Mouse (Mus musculus) heart, adult 2 months (tissue): ENCODE data around the gene Polr2l. TPM values are rescaled to one million over a fixed set of nuclear protein-coding genes. Genes with fewer than 3 reads are reported as not detected.

ENCODE experiments used
- DNase-seq, 2 experiments: peaks; one replicate each; pipeline ENCODE4 v3.0.0; 2021
- H3K27ac ChIP-seq: fragments of 200-600 bp; 2 replicates; pipeline ENCODE4 v1.8.1; 2022
- H3K27me3 ChIP-seq: fragments of 200-500 bp; 2 replicates; pipeline ENCODE4 v1.6.1; 2012; ENCODE audit warnings: mild to moderate bottlenecking, low read length, inconsistent platforms, mixed read lengths; ENCODE audit not compliant: control insufficient read depth, insufficient read depth
- H3K36me3 ChIP-seq: fragments of 200-500 bp; 2 replicates; pipeline ENCODE4 v1.6.1; 2012; ENCODE audit warnings: low read length, inconsistent platforms; ENCODE audit not compliant: control insufficient read depth, insufficient read depth
- H3K4me1 ChIP-seq: fragments of 200-500 bp; 2 replicates; pipeline ENCODE4 v1.6.1; 2011; ENCODE audit warnings: low read length; ENCODE audit not compliant: control insufficient read depth, insufficient read depth
- H3K4me3 ChIP-seq: fragments of 200-600 bp; 2 replicates; pipeline ENCODE4 v1.8.1; 2022
- H3K79me2 ChIP-seq: fragments of 200-500 bp; replicated peaks from 2 replicates; pipeline ENCODE4 v1.6.1; 2012; ENCODE audit warnings: mild to moderate bottlenecking, inconsistent platforms, low read length, moderate library complexity, mixed read lengths; ENCODE audit not compliant: control insufficient read depth, insufficient read depth
- H3K9ac ChIP-seq: fragments of 200-500 bp; 2 replicates; pipeline ENCODE4 v1.6.1; 2012; ENCODE audit warnings: low read depth, mild to moderate bottlenecking, control low read depth, inconsistent platforms, low read length, mixed read lengths
- CTCF ChIP-seq: fragments of 200-600 bp; IDR thresholded peaks from 2 replicates; pipeline ENCODE4 v1.8.1; 2022; ENCODE audit warnings: antibody characterized with exemption, mild to moderate bottlenecking, moderate library complexity
- EP300 ChIP-seq: fragments of 200-500 bp; IDR thresholded peaks from 2 replicates; pipeline ENCODE4 v1.6.1; 2011; ENCODE audit warnings: low read depth, low read length, control low read depth; ENCODE audit not compliant: insufficient read depth
- POLR2A ChIP-seq: fragments of 200-500 bp; IDR thresholded peaks from 2 replicates; pipeline ENCODE4 v1.6.1; 2011; ENCODE audit warnings: mild to moderate bottlenecking, low read depth, low read length, control low read depth; ENCODE audit not compliant: insufficient read depth
- WGBS: fragments of 180-500 bp; shearing (Covaris S2); methylation state at CpG from one replicate; pipeline ENCODE4 v1.1.7; 2018; 5-methylcytosine and 5-hydroxymethylcytosine counted together
- intact Hi-C: fragments of 180-260 bp; cut with DNase I; formaldehyde crosslinking; loops from one replicate; pipeline ENCODE4 v1.15.1; 2025
- polyA plus RNA-seq: library from polyadenylated mRNA; depleted of rRNA; stranded (reverse); fragments of >200 nt; gene quantifications from 2 replicates; pipeline ENCODE4 v1.2.3, GENCODE M21; 2012
- total RNA-seq, 2 experiments: library from RNA; stranded (reverse); gene quantifications; 2 replicates each; pipeline ENCODE4 v1.2.3; 2021

Polr2l gene
- total and polyA plus RNA-seq, 3 experiments = 62.6 to 82.8 (median 71.7) TPM

DNA sequence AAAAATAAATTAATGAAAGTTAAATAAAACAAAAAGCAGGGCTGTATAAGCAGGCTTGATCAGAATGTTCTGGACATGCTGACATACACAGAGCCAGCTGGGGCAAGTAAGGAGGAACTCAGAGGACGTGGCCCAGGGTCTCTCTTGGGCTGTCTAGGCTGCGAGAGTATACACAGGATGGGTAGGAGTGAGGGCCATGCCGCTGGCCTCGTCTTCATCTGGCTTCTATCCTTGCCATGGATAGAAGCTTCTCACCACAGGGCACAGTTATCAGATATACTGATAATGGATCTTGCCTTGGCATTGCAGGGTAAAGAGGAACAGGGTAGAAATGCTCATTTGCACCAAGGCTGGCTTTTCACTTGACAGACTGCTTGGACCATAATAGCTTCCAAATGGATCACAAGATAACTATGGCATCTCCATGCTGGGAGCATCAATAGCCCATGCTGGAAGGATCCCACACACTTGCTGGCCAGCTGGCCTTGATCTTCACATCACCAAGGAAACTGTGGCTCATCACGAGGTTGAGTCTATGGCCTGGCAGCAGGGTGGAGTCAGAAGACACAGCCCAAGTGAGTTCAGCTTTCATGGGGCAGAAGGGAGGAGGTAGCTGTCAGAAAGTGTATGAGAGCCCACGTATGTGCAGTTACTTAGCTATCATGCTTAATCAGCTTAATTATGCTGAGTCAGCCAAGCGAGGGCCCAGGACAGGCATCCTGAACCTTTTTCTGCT, 27.1 kb upstream of the Polr2l start:
- intact Hi-C loops = no loop called here
- 88% methylated on average over 7 of the region's 7 CpGs for WGBS
- Histone ChIP-seq H3K27ac (no peak overlapping the region), H3K79me2 (no peaks in the 10 kb centered on the region), H3K27me3 (no peaks in the 10 kb centered on the region), H3K9ac (no peak overlapping the region), H3K36me3 (no peaks in the 10 kb centered on the region), H3K4me3 (no peak overlapping the region), H3K4me1 (peaks cover 1% of the 10 kb centered on the region; the same call in 1 of the 2 replicates)
- TF ChIP-seq POLR2A (no peak), EP300 (no peak), CTCF (no peak)
- DNase-seq = no peak

DNA sequence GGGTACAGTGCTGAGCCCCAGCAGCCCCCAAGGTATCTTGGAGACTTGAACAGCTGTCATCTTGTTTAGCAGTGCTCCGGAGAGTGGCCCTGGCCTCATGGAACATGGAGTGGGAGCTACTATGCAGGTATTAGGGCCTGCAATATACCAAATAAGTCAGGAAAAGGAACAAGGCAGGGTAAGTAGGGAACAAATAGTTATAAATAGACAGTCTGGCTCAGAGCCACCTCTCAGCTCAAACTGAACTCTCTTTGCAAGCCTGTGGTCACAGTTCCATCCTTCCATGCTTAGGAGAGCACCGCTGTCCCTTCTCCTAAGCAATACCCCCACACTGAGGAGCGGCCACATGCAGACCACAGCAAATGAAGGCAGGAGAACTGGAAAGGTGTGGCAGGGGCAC, 22.7 kb upstream of the Polr2l start:
- no peak for DNase-seq

DNA sequence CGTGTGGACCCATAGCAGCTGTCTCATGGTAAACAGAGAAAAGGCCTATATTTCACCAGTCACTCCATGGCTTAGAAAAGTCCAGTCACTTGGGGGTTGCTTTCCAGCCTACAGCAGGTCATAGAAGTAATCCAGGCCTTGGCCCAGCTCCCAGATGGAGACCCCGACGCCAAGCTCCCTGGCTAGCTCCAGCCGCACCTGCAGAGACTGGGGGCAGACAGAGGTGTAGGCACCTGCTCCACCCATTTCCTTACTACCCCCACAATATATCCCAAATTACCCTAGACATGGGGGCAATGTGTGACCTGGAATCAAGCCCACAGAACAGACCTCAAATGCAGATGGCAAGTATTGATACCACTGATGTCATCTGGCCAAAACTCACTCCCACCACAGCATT, 21.0 kb upstream of the Polr2l start:
- no peaks in the 10 kb centered on the region for H3K36me3 ChIP-seq
- intact Hi-C loops = no loop called here
- H3K9ac ChIP-seq = no peak overlapping the region
- peaks cover 1% of the 10 kb centered on the region; the same call in 1 of the 2 replicates for H3K4me1 ChIP-seq
- TF ChIP-seq CTCF = no peak
- no peak for TF ChIP-seq EP300
- no peak for TF ChIP-seq POLR2A
- no peak overlapping the region for H3K27ac ChIP-seq
- H3K27me3 ChIP-seq = no peaks in the 10 kb centered on the region
- 78% methylated on average over 4 of the region's 4 CpGs for WGBS
- no peaks in the 10 kb centered on the region for H3K79me2 ChIP-seq
- no peak for DNase-seq
- H3K4me3 ChIP-seq = no peak overlapping the region

More for the DNA sequence above, 22.7 kb upstream of the Polr2l start:
- Histone ChIP-seq H3K4me1 (peaks cover 1% of the 10 kb centered on the region; the same call in 1 of the 2 replicates), H3K79me2 (no peaks in the 10 kb centered on the region), H3K4me3 (no peak overlapping the region), H3K36me3 (no peaks in the 10 kb centered on the region), H3K27ac (peak overlapping the region; percentile 61), H3K9ac (no peak overlapping the region), H3K27me3 (no peaks in the 10 kb centered on the region)
- TF ChIP-seq EP300 (no peak), CTCF (no peak), POLR2A (no peak)
- intact Hi-C loops = no loop called here
- 56% methylated on average over 3 of the region's 3 CpGs for WGBS

DNA sequence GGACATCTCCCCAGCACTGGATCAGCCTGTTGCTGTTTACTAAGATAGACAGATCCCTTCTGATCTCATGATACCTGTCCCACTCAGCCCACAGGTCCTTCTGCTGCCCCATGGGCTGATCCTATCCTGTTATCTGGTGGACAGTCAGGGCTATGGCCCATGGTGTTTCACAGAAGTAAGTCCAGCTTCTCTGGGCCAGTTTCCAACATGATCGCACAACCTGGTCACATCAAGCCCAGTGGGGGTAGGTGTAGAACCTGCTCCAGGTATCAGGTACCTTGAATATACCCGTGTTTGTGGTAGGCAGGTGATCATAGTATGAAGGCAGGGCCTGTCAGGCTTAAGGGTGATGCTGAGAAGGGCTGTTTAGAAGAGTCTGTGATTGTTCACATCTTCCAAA, 20.4 kb upstream of the Polr2l start:
- 91% methylated on average over 2 of the region's 2 CpGs for WGBS
- DNase-seq = no peak
- intact Hi-C loops = no loop called here
- no peaks in the 10 kb centered on the region for H3K79me2 ChIP-seq
- peaks cover 1% of the 10 kb centered on the region; the same call in 1 of the 2 replicates for H3K4me1 ChIP-seq
- TF ChIP-seq CTCF (no peak), EP300 (no peak), POLR2A (no peak)
- no peaks in the 10 kb centered on the region; the same call in 1 of the 2 replicates for H3K36me3 ChIP-seq
- no peak overlapping the region for H3K9ac ChIP-seq
- H3K4me3 ChIP-seq = no peak overlapping the region
- no peaks in the 10 kb centered on the region for H3K27me3 ChIP-seq
- no peak overlapping the region for H3K27ac ChIP-seq

DNA sequence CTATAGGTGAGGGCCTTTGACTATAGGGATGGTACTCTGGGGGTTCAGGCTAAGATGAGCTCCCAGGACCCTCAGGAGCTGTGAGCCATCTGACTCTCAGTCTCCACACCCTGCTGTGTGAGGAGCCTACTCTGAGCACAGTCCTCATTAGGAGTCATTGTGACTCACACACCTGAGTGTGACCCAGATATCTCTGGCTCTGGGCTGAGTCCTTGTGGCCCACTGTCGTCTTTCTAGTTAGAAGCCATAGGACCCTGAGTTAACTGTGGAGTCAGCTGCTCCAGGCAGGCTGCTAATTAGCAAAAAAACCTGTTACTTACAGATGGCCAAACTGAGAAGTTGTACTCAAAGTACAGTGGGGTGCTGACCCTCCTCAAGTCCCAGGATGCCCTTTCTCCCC, 18.8 kb upstream of the Polr2l start:
- WGBS = 84% methylated on average over 1 of the region's 1 CpGs
- no peaks in the 10 kb centered on the region; the same call in 1 of the 2 replicates for H3K36me3 ChIP-seq
- no peak for DNase-seq
- no peak for TF ChIP-seq CTCF
- no peak for TF ChIP-seq EP300
- TF ChIP-seq POLR2A = no peak
- H3K79me2 ChIP-seq = no peaks in the 10 kb centered on the region
- no peak overlapping the region for H3K9ac ChIP-seq
- H3K27ac ChIP-seq = no peak overlapping the region
- intact Hi-C loops = no loop called here
- no peaks in the 10 kb centered on the region for H3K27me3 ChIP-seq
- H3K4me3 ChIP-seq = no peak overlapping the region
- peaks cover 1% of the 10 kb centered on the region; the same call in 1 of the 2 replicates for H3K4me1 ChIP-seq

DNA sequence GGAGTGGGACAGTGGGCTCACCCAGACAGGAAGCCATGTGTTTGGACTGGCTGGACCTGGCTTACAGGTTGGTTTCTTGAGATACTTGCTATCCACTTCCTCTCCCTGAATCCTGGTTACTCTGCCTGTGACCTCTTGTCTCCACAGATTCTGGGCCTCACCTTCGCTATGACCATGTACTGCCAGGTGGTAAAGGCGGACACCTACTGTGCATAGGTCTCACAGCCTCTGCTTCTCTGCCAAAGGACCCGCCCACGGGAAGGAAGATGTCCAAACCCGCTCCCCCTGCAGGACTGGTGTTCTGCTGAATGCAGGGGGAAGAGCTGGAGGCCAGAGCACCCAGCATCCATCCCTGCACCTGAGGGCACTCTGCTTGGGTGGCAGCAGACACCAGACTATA, 17.8 kb upstream of the Polr2l start:
- Histone ChIP-seq H3K9ac (no peak overlapping the region), H3K4me1 (peaks cover under 1% of the 10 kb centered on the region; the same call in 1 of the 2 replicates), H3K79me2 (no peaks in the 10 kb centered on the region), H3K36me3 (no peaks in the 10 kb centered on the region; the same call in 1 of the 2 replicates), H3K4me3 (no peak overlapping the region), H3K27me3 (no peaks in the 10 kb centered on the region), H3K27ac (no peak overlapping the region)
- WGBS = 93% methylated on average over 5 of the region's 5 CpGs
- no peak for DNase-seq
- intact Hi-C loops = no loop called here
- no peak for TF ChIP-seq EP300
- no peak for TF ChIP-seq POLR2A
- no peak for TF ChIP-seq CTCF
